Mouse (Mus musculus): ENCODE measurements around the gene Vmn2r86. TPM values are rescaled to one million over a fixed set of nuclear protein-coding genes. Genes with fewer than 3 reads are reported as not detected.
A peak's percentile ranks its signal among the peaks of the same experiment; 100 is the strongest.
"Not testable (repeated sequence)": the region's sequence is repeated elsewhere in the genome, so short reads cannot be mapped to it uniquely, and the experiment has no call there.

Gene Vmn2r86
- total RNA-seq (2021), result not detected
- long read RNA-seq, experiment 1, result 0 reads
- long read RNA-seq, experiment 2, result 0 reads

DNA sequence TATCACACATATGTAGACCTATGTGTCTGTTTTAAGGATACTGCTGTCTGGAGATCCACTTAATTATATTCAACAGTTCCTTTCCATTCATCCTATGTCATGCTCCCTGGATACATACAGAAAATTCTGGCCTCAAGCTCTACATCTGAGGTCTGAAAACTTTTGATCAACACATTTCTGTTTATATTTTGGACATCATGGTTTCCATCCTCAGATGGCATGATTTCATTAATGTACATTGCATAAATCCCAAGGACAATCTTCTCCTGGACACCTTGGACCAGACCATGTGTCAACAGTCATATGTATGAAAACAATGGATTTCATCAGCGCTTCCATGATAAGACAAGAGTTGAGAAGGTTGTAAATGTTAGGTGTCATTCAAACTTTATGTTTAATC lies at the start of gene Vmn2r86:
Gene Vmn2r86 (minus strand): TSS at position 101 of the 400 bp plus-strand sequence.
- DNase-seq, result not testable (repeated sequence)

DNA sequence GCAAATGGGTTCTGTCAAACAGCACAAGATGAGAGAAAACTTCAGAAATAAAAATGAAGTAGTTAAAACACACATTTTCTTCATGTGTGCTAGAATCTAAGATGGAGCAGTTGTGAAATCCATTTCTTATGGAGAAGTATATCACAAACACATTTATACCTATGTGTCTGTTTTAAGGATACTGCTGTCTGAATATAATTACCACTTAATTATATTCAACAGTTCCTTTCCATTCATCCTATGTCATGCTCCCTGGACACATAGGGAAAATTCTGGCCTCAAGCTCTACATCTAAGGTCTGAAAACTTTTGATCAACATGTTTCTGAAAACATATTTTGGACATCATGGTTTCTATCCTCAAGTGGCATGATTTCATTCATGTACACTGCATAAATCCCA lies 41.4 kb upstream of the Vmn2r86 start, which contains the start of gene Vmn2r87:
Gene Vmn2r87 (minus strand): TSS at position 101 of the 400 bp plus-strand sequence.
- DNase-seq, result no peak

DNA sequence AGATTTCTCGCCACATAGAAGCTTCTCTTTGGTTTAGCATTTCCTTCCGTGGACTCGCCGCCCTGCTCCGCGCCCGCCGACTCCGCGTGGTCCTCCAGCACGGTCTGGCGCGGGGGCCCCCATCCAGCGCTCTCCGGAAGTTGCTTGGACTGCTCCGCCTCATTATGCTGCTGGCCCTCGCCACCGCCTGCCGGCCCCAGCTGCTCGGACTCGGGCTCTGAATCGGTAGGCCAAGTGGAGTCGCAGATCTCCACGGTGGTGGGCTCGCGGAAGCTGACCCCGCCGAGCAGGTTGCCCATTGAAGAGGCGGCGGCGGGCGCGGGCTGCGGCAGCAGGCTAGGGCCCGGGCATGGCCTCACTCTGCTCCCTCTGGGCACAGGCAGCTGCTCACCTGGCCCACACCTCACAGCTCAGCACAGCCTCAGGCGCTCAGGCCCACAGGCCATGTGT lies 14.5 kb upstream of the Vmn2r86 start:
- peak; percentile 33 for DNase-seq

DNA sequence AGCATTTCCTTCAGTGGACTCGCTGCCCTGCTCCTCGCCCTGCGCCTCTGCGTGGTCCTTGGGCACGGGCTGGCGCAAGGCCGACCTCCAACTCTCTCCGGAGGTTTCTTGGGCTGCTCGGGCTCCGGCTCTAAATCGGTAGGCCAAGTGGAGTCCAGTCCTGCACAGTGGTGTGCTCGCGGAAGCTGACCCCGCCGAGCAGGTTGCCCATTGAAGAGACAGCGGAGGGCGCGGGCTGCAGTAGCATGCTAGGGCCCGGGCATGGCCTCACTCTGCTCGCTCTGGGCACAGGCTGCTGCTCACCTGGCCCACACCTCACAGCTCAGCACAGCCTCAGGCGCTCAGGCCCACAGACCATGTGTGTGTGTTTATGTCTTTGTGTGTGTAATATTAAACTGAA lies 11.1 kb downstream of the Vmn2r86 start:
- peak; percentile 3 for DNase-seq

DNA sequence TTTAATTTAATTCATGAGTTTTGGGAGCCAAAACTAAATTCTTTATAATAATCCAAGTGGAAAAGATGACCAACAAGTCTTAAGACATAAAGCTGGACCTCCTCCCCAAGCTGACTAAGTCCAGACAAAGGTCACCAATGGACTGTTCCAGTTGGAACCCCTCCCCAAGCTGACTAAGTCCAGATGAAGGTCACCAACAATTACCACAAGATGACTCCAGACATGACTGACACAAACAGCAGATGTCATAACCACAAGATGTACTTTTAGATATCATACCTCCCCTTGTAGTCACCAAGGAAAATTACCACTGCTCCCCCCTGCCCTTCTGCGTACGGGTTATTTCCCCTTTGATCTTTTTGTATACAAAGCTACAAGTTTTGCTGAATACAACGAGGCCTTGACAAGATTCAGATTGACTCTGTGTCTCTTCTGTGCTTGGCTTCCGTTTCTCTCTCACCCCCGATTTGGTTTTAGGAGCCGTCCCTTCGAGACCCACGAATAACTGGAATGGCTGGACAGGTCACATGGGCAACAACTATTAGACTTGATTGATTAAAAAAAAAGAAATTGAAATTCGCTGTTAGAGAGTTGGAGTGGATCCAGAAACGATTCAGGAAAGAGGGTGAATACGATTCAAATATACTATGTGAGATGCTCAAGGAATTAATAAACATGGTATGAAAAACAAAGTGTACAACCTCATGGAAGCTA lies 21.5 kb downstream of the Vmn2r86 start:
- DNase-seq, result not testable (repeated sequence)

DNA sequence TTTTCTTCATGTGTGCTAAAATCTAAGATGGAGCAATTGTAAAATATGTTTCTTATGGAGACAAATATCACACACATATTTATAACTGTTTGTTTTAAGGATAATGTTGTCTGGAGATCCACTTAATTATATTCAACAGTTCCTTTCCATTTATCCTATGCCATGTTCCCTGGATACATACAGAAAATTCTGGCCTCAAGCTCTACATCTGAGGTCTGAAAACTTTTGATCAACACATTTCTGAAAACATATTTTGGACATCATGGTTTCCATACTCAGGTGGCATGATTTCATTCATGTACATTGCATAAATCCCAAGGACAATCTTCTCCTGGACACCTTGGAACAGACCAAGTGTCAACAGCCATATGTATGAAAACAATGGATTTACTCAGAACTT lies 26.2 kb downstream of the Vmn2r86 start, which contains the start of gene Vmn2r85:
Gene Vmn2r85 (minus strand): TSS at position 101 of the 400 bp plus-strand sequence.
- not testable (repeated sequence) for DNase-seq

DNA sequence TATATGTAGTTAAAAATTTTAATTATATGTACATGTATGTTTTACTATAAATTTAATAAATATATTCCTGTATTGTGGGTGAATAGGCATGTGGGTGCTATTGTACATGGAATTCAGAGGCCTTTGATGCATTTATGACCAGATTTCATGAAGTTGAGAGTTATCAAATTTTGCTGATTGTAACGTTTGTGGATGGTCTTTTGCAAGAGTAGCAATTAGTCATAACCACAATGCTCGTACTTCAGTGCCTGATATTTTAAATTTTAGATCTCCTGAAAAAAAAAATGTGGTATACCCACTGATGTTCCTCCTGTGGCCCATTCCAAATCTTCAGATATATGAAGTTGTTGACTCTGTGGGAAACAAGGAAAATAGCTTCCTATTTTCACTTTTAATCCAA lies 33.5 kb downstream of the Vmn2r86 start:
- not testable (repeated sequence) for DNase-seq

DNA sequence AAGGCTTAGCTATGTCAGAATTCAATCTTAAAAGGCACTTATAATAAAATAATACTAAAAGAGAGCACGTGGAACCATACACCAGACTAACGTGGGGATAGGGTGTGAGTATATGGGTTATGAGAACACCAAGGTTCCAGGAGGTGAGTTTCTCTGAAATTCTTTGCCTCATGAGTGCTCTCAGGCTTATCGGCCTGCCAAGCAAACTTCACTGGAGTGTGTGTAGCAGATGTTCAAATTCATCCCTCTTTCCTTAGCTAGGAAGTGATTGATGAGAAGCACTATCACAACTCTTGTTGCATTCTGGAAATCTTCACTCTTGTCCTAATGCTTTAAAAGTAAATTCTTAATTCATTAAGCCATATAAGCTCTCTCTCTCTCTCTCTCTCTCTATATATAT lies 35.4 kb downstream of the Vmn2r86 start:
- no peak for DNase-seq

DNA sequence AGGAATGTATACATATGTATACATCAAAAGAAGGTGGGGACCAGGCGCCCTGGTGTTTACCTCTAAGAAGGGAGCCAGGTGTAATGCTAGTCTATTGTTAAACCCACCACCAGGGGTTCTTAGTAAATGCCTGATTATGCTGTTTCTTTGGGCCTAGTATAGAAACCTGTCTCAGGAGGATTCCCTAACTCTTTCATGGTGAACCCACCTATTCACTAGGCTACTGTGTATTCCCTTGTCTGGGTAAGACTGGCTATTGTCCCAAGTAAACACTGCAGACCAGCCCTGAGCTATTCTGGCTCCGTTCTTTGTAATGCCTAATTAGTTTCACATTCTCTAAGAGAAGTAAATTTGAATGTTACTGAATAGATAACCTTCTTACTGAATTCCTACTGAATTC lies 35.9 kb downstream of the Vmn2r86 start:
- DNase-seq, result not testable (repeated sequence)

DNA sequence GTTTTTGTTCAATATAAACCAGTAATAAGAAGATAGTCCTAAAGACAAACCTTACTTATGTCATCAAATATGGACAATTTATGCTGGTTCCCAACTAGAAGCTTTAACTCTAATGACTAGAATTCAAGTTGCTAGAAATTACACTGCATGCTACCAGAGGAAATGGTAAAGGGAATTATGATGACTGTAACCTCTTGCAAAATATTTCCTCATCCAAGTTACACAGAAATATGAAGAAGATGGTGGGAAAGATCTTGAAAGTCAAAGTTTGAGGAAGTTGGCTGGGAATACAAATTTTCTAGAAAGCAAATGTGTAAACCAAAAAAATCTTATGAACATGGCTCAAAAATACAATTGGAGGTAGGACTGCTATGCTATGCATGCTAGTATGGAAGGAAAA lies 39.5 kb downstream of the Vmn2r86 start:
- not testable (repeated sequence) for DNase-seq

DNA sequence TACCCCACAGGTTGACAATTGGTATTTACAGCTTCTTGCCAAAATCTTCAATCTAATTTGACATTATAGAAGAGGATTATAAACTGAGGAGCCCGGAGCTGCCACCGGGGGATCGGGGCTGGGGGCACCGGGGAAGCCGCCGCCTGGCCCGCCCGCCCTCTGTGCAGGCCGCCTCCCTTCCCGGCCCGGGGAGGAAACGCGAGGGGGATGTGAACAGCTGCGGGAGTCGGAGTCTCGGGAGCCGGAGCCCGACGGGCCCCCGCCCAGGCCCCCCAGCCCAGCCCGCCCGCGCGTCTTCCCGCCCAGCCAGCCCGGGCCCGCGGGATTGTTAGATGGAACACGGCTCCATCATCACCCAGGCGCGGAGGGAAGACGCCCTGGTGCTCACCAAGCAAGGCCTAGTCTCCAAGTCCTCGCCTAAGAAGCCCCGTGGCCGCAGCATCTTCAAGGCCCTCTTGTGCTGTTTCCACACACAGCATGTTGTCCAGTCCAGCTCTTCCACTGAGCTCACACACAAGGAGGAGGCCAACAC lies 43.6 kb downstream of the Vmn2r86 start:
- not testable (repeated sequence) for DNase-seq

DNA sequence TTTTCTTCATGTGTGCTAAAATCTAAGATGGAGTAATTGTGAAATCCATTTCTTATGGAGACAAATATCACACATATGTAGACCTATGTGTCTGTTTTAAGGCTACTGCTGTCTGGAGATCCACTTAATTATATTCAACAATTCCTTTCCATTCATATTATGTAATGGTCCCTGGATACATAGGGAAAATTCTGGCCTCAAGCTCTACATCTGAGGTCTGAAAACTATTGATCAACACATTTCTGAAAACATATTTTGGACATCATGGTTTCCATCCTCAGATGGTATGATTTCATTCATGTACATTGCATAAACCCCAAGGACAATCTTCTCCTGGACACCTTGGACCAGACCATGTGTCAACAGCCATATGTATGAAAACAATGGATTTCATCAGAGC lies 61.6 kb downstream of the Vmn2r86 start, which contains the start of gene Vmn2r84:
Gene Vmn2r84 (minus strand): TSS at position 101 of the 400 bp plus-strand sequence.
- DNase-seq, result no peak

Other genes with a start within 250 kb of the Vmn2r86 start
- gene Olfr827, start 241.6 kb downstream of the Vmn2r86 start, total RNA-seq (2021), result not detected
- gene Neurod4, start 175.8 kb downstream of the Vmn2r86 start, total RNA-seq (2021), result not detected
- 1 to 10 TPM in 1 of 2 experiments, under 1 TPM in 1; 0.56 to 1.3 TPM for gene Tespa1, start 133.2 kb downstream of the Vmn2r86 start, total RNA-seq (2021)
- not detected for gene Vmn2r84, start 61.7 kb downstream of the Vmn2r86 start, total RNA-seq (2021)
- gene Vmn2r85, start 26.3 kb downstream of the Vmn2r86 start, total RNA-seq (2021), result not detected
- gene Vmn2r87, start 41.3 kb upstream of the Vmn2r86 start, total RNA-seq (2021), result not detected

Measured in gastrocnemius, postnatal 10 days (tissue).